Comparison of ENCODE assay signal across 8 mouse cellular contexts in the genomic region with DNA sequence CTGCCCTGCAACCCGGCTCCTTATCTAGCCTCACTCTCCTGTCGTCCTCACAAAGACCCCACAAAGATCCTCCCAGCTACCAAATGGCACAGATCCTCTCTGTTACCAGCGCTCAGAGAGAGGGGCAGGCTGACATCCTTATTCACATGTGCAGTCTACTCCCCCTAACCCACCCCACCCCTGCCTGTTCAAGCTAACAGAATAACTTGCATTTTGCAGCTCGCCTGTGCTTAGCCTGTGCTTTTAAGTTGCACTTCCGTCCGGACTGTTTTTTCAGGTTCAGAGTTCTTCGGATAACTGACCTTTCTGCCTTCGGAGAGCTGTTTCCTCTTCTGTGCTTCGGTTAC. TPM values are rescaled to one million over a fixed set of nuclear protein-coding genes. Genes with fewer than 3 reads are reported as not detected.
DNase-seq lines count a peak whose midpoint lies in the region; ATAC-seq and TF ChIP-seq lines count a peak whose summit lies in the region.

No protein-coding gene starts in this region.

- H3K4me3 ChIP-seq in layer of hippocampus, adult 2 months: peak overlapping the region; percentile 51
- peak overlapping the region; percentile 32 for H3K4me3 ChIP-seq in embryonic fibroblast, embryonic 13.5 days (ENCODE audit: insufficient read depth, low read length)
- H3K4me3 ChIP-seq in intestine, embryonic 16.5 days (ENCODE audit: low read length): peak overlapping the region; percentile 52

- no peaks in the 10 kb centered on the region for H3K9me3 ChIP-seq in intestine, embryonic 16.5 days (ENCODE audit: control insufficient read depth, low read length)

- ATAC-seq in intestine, embryonic 16.5 days: no peak
- 0 out of 2 replicates have a peak, but pooled peaks have one; percentile 3 for ATAC-seq in monocyte, adult 5-6 weeks (replicated peaks; ENCODE audit: insufficient number of reproducible peaks, low FRiP score, low TSS enrichment, poor library complexity, severe bottlenecking)

- no peak overlapping the region for H3K27ac ChIP-seq in layer of hippocampus, adult 2 months
- no peak overlapping the region for H3K27ac ChIP-seq in embryonic fibroblast, embryonic 13.5 days (ENCODE audit: insufficient read depth, low read length)
- no peak overlapping the region for H3K27ac ChIP-seq in intestine, embryonic 16.5 days (ENCODE audit: low read length)

- no peaks in the 10 kb centered on the region for H3K27me3 ChIP-seq in intestine, embryonic 16.5 days (replicated peaks; ENCODE audit: control insufficient read depth, insufficient read depth, low read length)

- no peak for TF ChIP-seq POLR2A in embryonic fibroblast, embryonic 13.5 days (IDR thresholded peaks at IDR 0.05; ENCODE audit: low read depth, low read length)

- no peaks in the 10 kb centered on the region for H3K4me1 ChIP-seq in embryonic fibroblast, embryonic 13.5 days (ENCODE audit: control insufficient read depth, insufficient read depth, low read length)
- peaks cover 9% of the 10 kb centered on the region for H3K4me1 ChIP-seq in intestine, embryonic 16.5 days (ENCODE audit: control insufficient read depth, insufficient read depth, low read length)

- no peaks in the 10 kb centered on the region for H3K36me3 ChIP-seq in intestine, embryonic 16.5 days (ENCODE audit: control insufficient read depth, insufficient read depth, low read length)

- DNase-seq in layer of hippocampus, adult 2 months (ENCODE audit: low spot score in 2 of 2): no peak
- no peak for DNase-seq in layer of hippocampus, postnatal 10 days (ENCODE audit: low spot score in 2 of 2)
- no peak for DNase-seq in retina, postnatal 1 day
- no peak for DNase-seq in urinary bladder, postnatal 25 days (ENCODE audit: low spot score)
- DNase-seq in spleen, postnatal 14 days (ENCODE audit: low spot score in 2 of 2): no peak

- peak overlapping the region; percentile 57 for H3K9ac ChIP-seq in intestine, embryonic 16.5 days (ENCODE audit: low read depth, low read length)

- no peak for TF ChIP-seq CTCF in layer of hippocampus, adult 2 months (conservative IDR thresholded peaks at IDR 0.05)
- no peak for TF ChIP-seq CTCF in embryonic fibroblast, embryonic 13.5 days (IDR thresholded peaks at IDR 0.05; ENCODE audit: borderline replicate concordance, insufficient read depth, low read length)

- peak overlapping the region; percentile 94 for H3K4me2 ChIP-seq in intestine, embryonic 16.5 days (ENCODE audit: low read depth, low read length)

- 2% methylated on average over 9 of the region's 9 CpGs for WGBS in intestine, embryonic 16.5 days

RNA-seq across cellular contexts. Expression of a gene that starts 0.5 kb away (rescaled TPM):
- under 1 TPM; 0.42 to 0.82 TPM for total RNA-seq in layer of hippocampus, adult 2 months (2021)
- under 1 TPM; 0.50 to 0.74 TPM for total RNA-seq in layer of hippocampus, postnatal 10 days (2021)
- polyA plus RNA-seq in embryonic fibroblast, embryonic 13.5 days (2011; ENCODE audit: insufficient read length, low read depth, missing spikeins): 0.62 and 1.3 TPM in 2 replicates
- polyA plus RNA-seq in intestine, embryonic 16.5 days (2015; fragmentation: Nextera tagmentation; extraction: Ambion mirVana): 0.88 and 1.2 TPM in 2 replicates
- 1.5 to 6.4 TPM (median 2.9 TPM) in 3 replicates for total RNA-seq in monocyte, adult 5-6 weeks (2017)

RNA-seq across cellular contexts. Expression of a gene that starts 7.7 kb away (rescaled TPM):
- total RNA-seq in layer of hippocampus, adult 2 months (2021): 1 to 10 TPM; 2.0 to 2.3 TPM
- total RNA-seq in layer of hippocampus, postnatal 10 days (2021): 1 to 10 TPM; 2.5 to 3.8 TPM
- 0.99 and 1.2 TPM in 2 replicates for polyA plus RNA-seq in embryonic fibroblast, embryonic 13.5 days (2011; ENCODE audit: insufficient read length, low read depth, missing spikeins)
- 6.0 and 6.4 TPM in 2 replicates for polyA plus RNA-seq in intestine, embryonic 16.5 days (2015; fragmentation: Nextera tagmentation; extraction: Ambion mirVana)
- not detected in 3 replicates for total RNA-seq in monocyte, adult 5-6 weeks (2017)
